Mouse (Mus musculus) adrenal gland, postnatal 36 days (tissue): ENCODE results near the gene 4930568D16Rik. TPM values are rescaled to one million over a fixed set of nuclear protein-coding genes. Genes with fewer than 3 reads are reported as not detected.

Experiments
- DNase-seq, 2 experiments: peaks; one replicate each; pipeline ENCODE4 v3.0.0; 2021; ENCODE audit warnings: mixed read lengths in 1 of 2
- total RNA-seq, 2 experiments: library from RNA; stranded (reverse); gene quantifications; 2 replicates each; pipeline ENCODE4 v1.2.3; 2021

The 4930568D16Rik gene
- total RNA-seq, 2 experiments from 2014 or later: not detected

- no peak for DNase-seq
Observed at GRCm38 (mm10) chr2:35342605-35343004, 24.9 kb downstream of the 4930568D16Rik start.

GRCm38 (mm10) chr2:35338707-35339106 is 28.8 kb downstream of the 4930568D16Rik start:
- peak; percentile 48 to 64 for DNase-seq

DNA sequence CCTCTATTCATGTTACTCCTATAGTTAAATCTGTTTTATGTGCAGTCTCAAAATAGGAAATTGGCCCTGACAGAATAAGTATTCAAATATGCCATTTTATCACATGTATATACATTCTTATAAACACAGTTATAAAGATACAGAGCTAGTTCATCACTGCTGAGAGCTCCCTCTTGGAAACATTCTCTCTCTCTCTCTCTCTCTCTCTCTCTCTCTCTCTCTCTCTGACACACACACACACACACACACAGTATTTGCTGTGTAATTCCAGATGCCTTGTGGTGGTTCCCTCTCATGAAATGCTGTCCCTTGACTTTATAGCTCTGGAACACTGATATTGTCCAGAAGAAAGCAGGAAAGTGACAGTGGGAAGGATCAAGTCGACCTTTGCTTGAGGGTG is 29.5 kb downstream of the 4930568D16Rik start:
- DNase-seq: no peak

GRCm38 (mm10) chr2:35337419-35337818 is 30.1 kb downstream of the 4930568D16Rik start:
- peak in 1 of 2 experiments; percentile 28 for DNase-seq

DNA sequence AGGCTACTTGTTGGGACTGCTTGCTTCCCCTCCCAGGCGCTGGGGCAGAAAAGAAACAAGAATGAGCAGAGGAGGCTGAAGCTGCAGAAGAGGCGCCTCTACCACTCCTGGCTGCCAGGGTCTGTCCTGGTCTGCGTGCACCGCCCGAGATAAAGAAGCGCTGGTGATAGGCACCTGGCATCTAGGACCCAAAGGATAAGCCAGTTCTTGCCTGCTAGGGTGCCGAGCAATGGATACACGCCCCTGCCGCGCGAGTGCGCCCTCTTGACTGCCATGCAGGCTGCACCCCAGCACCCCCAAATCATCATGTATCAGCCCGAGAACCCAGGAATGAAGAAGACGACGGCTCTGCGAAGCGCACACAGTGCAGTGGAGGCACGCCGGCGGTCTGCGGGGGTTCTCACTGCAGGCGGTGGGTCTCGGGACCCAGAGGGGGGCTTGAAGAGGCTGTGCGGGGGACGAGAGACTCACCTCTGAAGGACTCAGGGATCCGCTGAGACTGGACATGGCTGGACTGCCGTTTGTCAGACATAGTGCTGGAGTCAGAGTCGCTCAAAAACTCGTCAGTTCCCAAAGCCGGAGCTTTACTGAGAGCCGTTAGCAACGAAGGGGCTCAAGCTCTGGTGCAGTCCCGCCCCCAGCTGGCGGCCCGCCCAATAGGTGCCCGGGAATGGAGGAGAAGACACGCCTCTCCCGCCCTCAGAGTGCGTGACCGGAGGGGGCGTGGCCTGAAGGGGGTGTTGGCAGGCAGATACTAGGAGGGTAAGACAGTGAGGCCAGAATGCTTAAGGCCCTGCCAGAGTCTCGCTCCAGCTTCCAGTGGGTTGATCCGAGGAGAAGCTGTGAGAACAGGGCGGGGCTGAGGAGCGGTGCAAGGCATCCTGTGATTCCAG is 30.9 kb downstream of the 4930568D16Rik start, which contains the start of gene Stom:
Gene Stom (minus strand): TSS at position 589 of the 893 bp plus-strand sequence.
- peak; percentile 100 for DNase-seq

DNA sequence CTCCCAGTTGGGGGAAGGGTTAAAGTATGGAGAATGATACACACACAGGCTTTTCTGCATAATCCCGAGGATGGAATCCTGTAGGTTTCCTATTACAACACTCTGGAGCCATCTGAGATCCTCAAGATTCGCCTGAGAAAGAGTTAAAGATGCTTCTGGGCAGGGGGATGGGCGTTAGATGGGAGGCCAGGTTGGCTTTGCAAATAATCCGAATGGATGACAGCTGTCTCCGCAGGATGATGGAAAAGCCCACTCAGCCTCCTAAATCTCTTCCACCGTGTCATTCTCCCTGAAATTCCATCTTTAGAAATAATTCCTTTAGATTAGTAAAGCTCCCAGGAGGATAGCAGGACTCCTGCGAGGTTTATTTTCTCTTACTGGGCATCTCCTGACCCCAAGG is 31.9 kb downstream of the 4930568D16Rik start:
- no peak for DNase-seq

GRCm38 (mm10) chr2:35333670-35334069 is 33.9 kb downstream of the 4930568D16Rik start:
- no peak for DNase-seq

DNA sequence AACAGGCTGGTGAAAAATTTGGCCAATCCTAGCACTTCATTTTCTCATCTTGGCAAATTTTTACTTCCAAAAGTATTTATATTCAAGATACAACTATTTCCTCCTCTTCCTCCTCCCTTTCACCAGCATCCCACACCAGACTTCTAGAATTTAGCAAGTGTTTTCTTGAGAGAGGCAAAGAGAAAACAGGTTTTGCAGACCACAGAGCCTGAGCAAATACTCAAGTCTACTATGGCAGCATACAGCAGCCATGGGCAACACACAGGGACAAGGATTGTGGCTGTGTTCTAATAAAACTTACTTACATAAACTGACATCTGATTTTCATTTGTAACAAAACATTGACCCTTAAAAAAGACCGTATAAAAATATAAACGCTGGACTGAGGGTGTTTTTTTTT is 36.3 kb downstream of the 4930568D16Rik start:
- DNase-seq: no peak

GRCm38 (mm10) chr2:35329061-35329460 is 38.5 kb downstream of the 4930568D16Rik start:
- DNase-seq: no peak

- DNase-seq: no peak
Observed at GRCm38 (mm10) chr2:35328064-35328792, 39.3 kb downstream of the 4930568D16Rik start.

DNA sequence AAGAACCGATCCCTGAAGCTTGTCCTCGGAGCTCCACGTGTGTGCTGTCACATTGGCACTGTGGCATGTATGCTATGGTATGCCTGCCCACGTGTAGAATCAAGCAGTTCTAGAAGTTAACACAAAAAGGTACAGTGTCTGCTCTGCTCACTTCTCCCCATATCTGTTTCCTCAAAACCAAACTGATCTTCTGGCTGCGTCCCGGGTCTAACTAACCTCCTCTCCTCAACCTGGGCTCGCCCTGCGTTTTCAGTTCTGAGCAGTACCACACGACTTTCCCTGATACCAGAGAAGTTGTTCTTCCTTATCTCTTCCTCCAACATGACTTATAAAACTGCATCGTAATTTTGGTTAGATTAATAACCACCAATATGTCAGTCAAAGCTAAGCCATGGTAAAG is 39.9 kb downstream of the 4930568D16Rik start:
- DNase-seq: no peak

- DNase-seq: no peak
Observed at GRCm38 (mm10) chr2:35326931-35327330, 40.6 kb downstream of the 4930568D16Rik start.

- DNase-seq: no peak
Observed at GRCm38 (mm10) chr2:35325930-35326329, 41.6 kb downstream of the 4930568D16Rik start.

- peak in 1 of 2 experiments; percentile 22 for DNase-seq
Observed at GRCm38 (mm10) chr2:35322404-35323164, 44.9 kb downstream of the 4930568D16Rik start.

- no peak for DNase-seq
Observed at GRCm38 (mm10) chr2:35320399-35320798, 47.1 kb downstream of the 4930568D16Rik start.

GRCm38 (mm10) chr2:35318405-35318804 is 49.1 kb downstream of the 4930568D16Rik start:
- DNase-seq: no peak

DNA sequence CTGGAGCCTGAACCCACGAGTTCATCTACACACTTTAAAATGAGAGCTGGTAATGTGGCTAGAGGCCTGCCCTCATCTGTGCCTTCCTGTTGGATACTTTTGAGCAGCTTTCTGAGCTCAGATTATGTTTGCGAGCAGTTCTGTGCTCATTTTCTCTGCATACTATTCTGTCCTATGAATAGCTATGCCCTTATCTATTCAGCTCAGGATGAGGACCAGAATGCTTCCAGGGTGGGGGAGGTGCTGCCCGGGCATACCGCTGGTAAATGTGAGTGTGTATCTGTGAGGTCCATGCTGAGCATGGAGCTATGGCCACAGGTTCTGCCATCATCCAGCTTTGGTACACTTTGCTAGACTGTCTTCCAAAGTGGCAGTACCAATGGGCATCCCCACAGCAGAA is 49.9 kb downstream of the 4930568D16Rik start:
- DNase-seq: no peak

- DNase-seq: no peak
Observed at GRCm38 (mm10) chr2:35314300-35314699, 53.2 kb downstream of the 4930568D16Rik start.

DNA sequence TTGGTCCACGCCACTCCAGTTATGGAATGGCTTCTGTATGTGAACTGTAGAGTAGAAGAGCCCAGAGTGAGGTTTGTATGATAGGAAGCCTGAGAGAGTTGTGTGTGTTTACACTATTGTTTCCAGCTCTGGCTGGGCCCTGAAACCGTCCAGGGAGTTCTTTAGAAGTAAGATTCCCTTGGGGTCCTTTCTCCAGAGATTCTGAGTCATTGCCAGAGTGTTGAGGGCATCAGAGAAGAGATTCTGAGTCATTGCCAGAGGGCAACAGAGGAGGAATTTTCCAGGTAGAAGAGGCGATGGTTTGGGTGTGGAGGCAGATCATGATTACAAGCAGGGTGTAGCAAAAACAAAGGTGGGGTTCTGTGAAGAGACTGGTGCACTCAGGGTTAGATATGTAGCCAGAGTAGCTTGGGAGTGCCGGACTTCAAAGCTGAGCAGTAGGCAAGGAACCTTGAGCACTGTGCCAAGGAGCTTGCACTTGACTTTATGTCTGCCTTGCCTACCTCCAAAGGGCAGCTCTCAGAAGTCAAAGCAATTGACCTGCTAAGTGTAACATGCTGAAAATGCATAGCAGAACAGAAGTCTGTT is 57.5 kb downstream of the 4930568D16Rik start:
- no peak for DNase-seq

DNA sequence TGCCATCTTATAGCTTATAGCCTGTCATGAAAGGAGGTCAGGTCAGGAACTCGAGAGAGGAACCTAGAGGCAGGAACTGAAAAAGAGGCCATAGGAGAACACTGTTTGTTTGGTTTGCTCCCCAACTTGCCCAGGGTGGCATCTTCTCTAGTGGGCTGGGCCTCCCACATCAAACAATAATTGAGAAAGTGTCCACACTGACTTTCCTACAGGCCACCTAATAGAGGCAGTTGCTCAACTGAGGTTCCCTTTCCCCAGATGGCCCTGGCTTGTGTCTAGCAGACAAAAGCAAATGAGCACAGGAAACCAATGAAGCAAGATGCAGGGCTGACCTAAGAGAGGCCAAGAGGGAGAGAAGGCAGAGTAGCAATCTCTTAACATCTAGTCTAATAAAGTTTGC is 59.4 kb downstream of the 4930568D16Rik start:
- no peak for DNase-seq
